Mouse (Mus musculus): ENCODE measurements around the gene Acsf3. TPM values are rescaled to one million over a fixed set of nuclear protein-coding genes. Genes with fewer than 3 reads are reported as not detected.

Gene Acsf3
- total RNA-seq, 1 experiment from 2014 or later: 7.9 TPM

GRCm38 (mm10) chr8:122845662-122846061, 70.4 kb downstream of the Acsf3 start:
- ATAC-seq (replicated peaks; ENCODE audit: low read depth, poor library complexity, severe bottlenecking): no peak; the same call in 1 of the 2 replicates

GRCm38 (mm10) chr8:122847829-122848561, 72.7 kb downstream of the Acsf3 start, which contains the start of gene Cdh15:
TSS of gene Cdh15 (plus strand) at chr8:122847966.
- peak; percentile 79 for ATAC-seq (replicated peaks; ENCODE audit: low read depth, poor library complexity, severe bottlenecking)

- ATAC-seq (replicated peaks; ENCODE audit: low read depth, poor library complexity, severe bottlenecking): no peak
Observed at GRCm38 (mm10) chr8:122849152-122849910, 74.0 kb downstream of the Acsf3 start.

- no peak for ATAC-seq (replicated peaks; ENCODE audit: low read depth, poor library complexity, severe bottlenecking)
Observed at GRCm38 (mm10) chr8:122850641-122851240, 75.5 kb downstream of the Acsf3 start.

DNA sequence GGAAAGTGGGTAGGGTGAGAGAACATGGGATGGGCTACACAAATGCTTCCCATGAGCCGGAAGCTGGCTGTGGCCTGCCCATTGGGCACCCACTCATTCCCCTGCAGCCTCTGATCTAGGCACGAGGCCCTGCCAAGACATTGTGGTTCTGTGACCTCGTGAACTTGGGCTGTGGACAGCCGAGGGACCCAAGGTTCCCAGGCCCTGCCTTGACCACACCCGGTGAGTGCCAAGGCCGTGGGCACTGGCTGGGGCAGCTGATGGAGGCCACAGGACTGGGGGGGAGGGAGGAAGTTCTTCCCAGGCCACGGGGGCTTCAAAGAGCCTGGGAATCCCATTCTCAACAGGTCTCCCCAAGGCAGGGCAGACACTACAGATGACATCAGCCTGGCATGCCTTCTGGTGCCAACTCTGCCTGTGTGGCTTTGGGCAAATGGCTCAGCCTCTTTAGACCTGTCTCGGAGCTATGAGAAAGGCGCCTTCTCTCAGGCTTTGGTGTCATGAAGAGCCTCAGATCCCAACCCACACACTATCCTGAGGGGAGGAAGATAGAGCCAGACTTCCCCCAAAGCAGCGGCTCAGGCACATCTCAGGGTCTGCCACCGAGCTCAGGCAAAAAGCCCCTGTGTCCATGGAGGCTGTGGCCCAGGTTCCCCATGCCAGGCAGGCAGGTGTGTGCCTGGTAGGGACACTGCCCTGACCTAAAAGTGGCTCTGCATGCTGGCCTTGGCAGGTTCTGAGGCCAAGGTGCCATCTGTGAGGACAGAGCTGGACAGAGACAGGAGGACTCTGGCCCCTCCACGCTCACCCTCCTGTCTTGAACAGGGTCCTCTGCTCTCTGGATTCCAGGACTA, 76.6 kb downstream of the Acsf3 start:
- no peak for ATAC-seq (replicated peaks; ENCODE audit: low read depth, poor library complexity, severe bottlenecking)

DNA sequence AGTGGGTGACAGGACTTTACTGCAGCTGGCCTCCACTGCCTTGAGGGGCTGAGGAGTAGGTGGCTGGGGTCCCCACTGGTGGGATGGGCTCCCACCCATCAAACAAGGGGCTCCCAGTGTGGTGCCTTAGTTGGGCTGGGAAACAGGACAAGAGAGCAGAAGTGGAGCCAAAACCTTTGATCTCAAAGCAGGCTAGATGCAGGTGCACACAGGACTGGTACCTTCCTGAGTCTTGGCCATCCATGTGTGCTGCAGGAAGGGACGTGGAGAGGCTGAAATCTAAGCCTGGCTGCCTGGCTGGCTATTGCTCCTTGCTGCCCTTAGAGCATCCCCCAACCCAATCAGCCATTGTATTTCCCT, 77.2 kb downstream of the Acsf3 start:
- no peak for ATAC-seq (replicated peaks; ENCODE audit: low read depth, poor library complexity, severe bottlenecking)

- no peak for ATAC-seq (replicated peaks; ENCODE audit: low read depth, poor library complexity, severe bottlenecking)
Observed at GRCm38 (mm10) chr8:122853340-122853771, 78.1 kb downstream of the Acsf3 start.

DNA sequence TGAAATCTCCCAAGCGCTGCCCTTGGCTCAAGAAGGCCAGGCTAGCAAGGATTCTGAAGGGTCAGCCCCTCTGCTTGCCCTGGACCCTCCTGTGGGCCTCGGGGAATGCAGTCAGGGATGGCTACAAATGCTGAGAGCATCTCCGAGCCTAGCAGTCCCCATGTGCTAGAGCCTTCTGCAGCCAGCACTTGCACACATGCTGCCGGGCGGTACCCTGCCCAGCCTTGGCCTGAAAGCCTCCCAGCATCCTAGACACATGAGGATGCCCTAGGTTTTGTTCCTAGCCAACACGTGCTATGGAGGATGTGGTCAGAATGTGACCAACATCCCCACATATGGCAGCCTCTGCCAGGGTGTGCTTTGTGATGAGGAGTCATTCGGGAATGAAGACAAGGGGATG, 79.1 kb downstream of the Acsf3 start:
- no peak for ATAC-seq (replicated peaks; ENCODE audit: low read depth, poor library complexity, severe bottlenecking)

- ATAC-seq (replicated peaks; ENCODE audit: low read depth, poor library complexity, severe bottlenecking): no peak
Observed at GRCm38 (mm10) chr8:122855123-122855522, 79.8 kb downstream of the Acsf3 start.

- no peak for ATAC-seq (replicated peaks; ENCODE audit: low read depth, poor library complexity, severe bottlenecking)
Observed at GRCm38 (mm10) chr8:122856288-122856687, 81.0 kb downstream of the Acsf3 start.

- ATAC-seq (replicated peaks; ENCODE audit: low read depth, poor library complexity, severe bottlenecking): no peak
Observed at GRCm38 (mm10) chr8:122859843-122860242, 84.6 kb downstream of the Acsf3 start.

- ATAC-seq (replicated peaks; ENCODE audit: low read depth, poor library complexity, severe bottlenecking): peak; percentile 18; the same call in 1 of the 2 replicates
Observed at GRCm38 (mm10) chr8:122864719-122865129, 89.4 kb downstream of the Acsf3 start.

GRCm38 (mm10) chr8:122865441-122865840, 90.2 kb downstream of the Acsf3 start:
- peak; percentile 24; the same call in 1 of the 2 replicates for ATAC-seq (replicated peaks; ENCODE audit: low read depth, poor library complexity, severe bottlenecking)

- ATAC-seq (replicated peaks; ENCODE audit: low read depth, poor library complexity, severe bottlenecking): no peak
Observed at GRCm38 (mm10) chr8:122866231-122866630, 90.9 kb downstream of the Acsf3 start.

Other genes with a start within 250 kb of the Acsf3 start
- 19.4 and 22.3 TPM in 2 replicates for gene Piezo1, start 224.2 kb upstream of the Acsf3 start, total RNA-seq (2017)
- gene Cdt1, start 207.5 kb upstream of the Acsf3 start, total RNA-seq (2017): 38.7 and 53.3 TPM in 2 replicates
- gene Aprt, start 198.6 kb upstream of the Acsf3 start, total RNA-seq (2017): 72.1 and 79.3 TPM in 2 replicates
- gene Galns, start 164.0 kb upstream of the Acsf3 start, total RNA-seq (2017): 12.8 and 13.2 TPM in 2 replicates
- 12.8 TPM in 2 replicates for gene Trappc2l, start 163.8 kb upstream of the Acsf3 start, total RNA-seq (2017)
- not detected in 2 replicates for gene Pabpn1l, start 152.7 kb upstream of the Acsf3 start, total RNA-seq (2017)
- gene Cbfa2t3, start 76.4 kb upstream of the Acsf3 start, total RNA-seq (2017): 9.0 and 28.2 TPM in 2 replicates
- not detected in 2 replicates for gene Cdh15, start 72.5 kb downstream of the Acsf3 start, total RNA-seq (2017)